ENCODE assay signal across 29 mouse cellular contexts in genomic region chr8:54554921-54555320, GRCm38 (mm10). TPM values are rescaled to one million over a fixed set of nuclear protein-coding genes. Genes with fewer than 3 reads are reported as not detected.
"Had no signal": no experiment of that assay in that cellular context is flagged by ENCODE, and none has a peak within 500 bp of the region (broad histone marks: within the 10 kb centered on the region; RNA-seq: fewer than 3 reads in every experiment).

No protein-coding gene starts in this region.

- H3K27me3 ChIP-seq: liver, embryonic 15.5 days; lung, embryonic 15.5 days; midbrain, embryonic 13.5 days; midbrain, embryonic 15.5 days; neural tube, embryonic 13.5 days; neural tube, embryonic 15.5 days had no signal

- DNase-seq: liver, postnatal 0 days; lung, adult 2 months; lung, postnatal 14 days; lung, postnatal 36 days; retina, postnatal 1 day; right cerebral cortex, adult 18-20 months; right cerebral cortex, postnatal 25 days; right cerebral cortex, postnatal 4 days; spleen, adult 18-20 months; thymus, adult 2 months; thymus, postnatal 25 days; thymus, postnatal 4 days had no signal

- H3K9me3 ChIP-seq: liver, embryonic 15.5 days; lung, embryonic 15.5 days; midbrain, embryonic 10.5 days; midbrain, embryonic 13.5 days; midbrain, embryonic 15.5 days; neural tube, embryonic 13.5 days; neural tube, embryonic 15.5 days had no signal

- H3K36me3 ChIP-seq: liver, embryonic 15.5 days; lung, embryonic 15.5 days; midbrain, embryonic 10.5 days; midbrain, embryonic 13.5 days; midbrain, embryonic 15.5 days; neural tube, embryonic 13.5 days; neural tube, embryonic 15.5 days had no signal

- H3K4me2 ChIP-seq: liver, embryonic 15.5 days; lung, embryonic 15.5 days; midbrain, embryonic 13.5 days; midbrain, embryonic 15.5 days; neural tube, embryonic 13.5 days; neural tube, embryonic 15.5 days had no signal

- H3K9ac ChIP-seq: liver, embryonic 15.5 days; liver, postnatal 0 days; lung, embryonic 15.5 days; midbrain, embryonic 13.5 days; midbrain, embryonic 15.5 days; neural tube, embryonic 13.5 days; neural tube, embryonic 15.5 days had no signal

- H3K4me1 ChIP-seq: liver, embryonic 15.5 days; lung, embryonic 15.5 days; midbrain, embryonic 10.5 days; midbrain, embryonic 13.5 days; midbrain, embryonic 15.5 days; neural tube, embryonic 13.5 days; neural tube, embryonic 15.5 days had no signal

- H3K27ac ChIP-seq: liver, embryonic 15.5 days; lung, embryonic 15.5 days; midbrain, embryonic 10.5 days; midbrain, embryonic 13.5 days; midbrain, embryonic 15.5 days; neural tube, embryonic 13.5 days; neural tube, embryonic 15.5 days had no signal

- ATAC-seq: liver, postnatal 0 days; lung, postnatal 0 days; midbrain, embryonic 13.5 days; midbrain, embryonic 15.5 days had no signal

- H3K4me3 ChIP-seq: liver, embryonic 15.5 days; lung, embryonic 15.5 days; midbrain, embryonic 10.5 days; midbrain, embryonic 13.5 days; midbrain, embryonic 15.5 days; neural tube, embryonic 13.5 days; neural tube, embryonic 15.5 days had no signal

RNA-seq across cellular contexts. Expression of gene Asb5, which starts 25.5 kb away (rescaled TPM):
- total RNA-seq: megakaryocyte, adult 5-6 weeks; megakaryocyte-erythroid progenitor cell, adult 5-6 weeks; monocyte, adult 5-6 weeks had no signal

RNA-seq across cellular contexts. Expression of gene Spata4, which starts 45.7 kb away (rescaled TPM):
- total RNA-seq: megakaryocyte-erythroid progenitor cell, adult 5-6 weeks; midbrain, postnatal 0 days; monocyte, adult 5-6 weeks had no signal
- polyA plus RNA-seq: liver, embryonic 15.5 days; liver, postnatal 0 days; lung, adult 2 months; lung, embryonic 15.5 days; lung, postnatal 0 days; midbrain, embryonic 10.5 days; neural tube, embryonic 11.5 days; neural tube, embryonic 13.5 days; neural tube, embryonic 15.5 days; small intestine, adult 2 months; stomach, embryonic 14.5 days; stomach, embryonic 16.5 days; thymus, adult 2 months; urinary bladder, adult 2 months had no signal
